Mouse (Mus musculus): Measurements from ENCODE around the gene 2310022B05Rik. TPM values are rescaled to one million over a fixed set of nuclear protein-coding genes. Genes with fewer than 3 reads are reported as not detected.

Gene 2310022B05Rik
- polyA plus RNA-seq, 1 experiment from 2014 or later, result 4.6 TPM

GRCm38 (mm10) chr8:124681792-124682157 is 18.6 kb upstream of the 2310022B05Rik start:
- DNase-seq, result no peak
- H3K4me3 ChIP-seq (replicated peaks), result no peak overlapping the region
- H3K27me3 ChIP-seq, result no peaks in the 10 kb centered on the region
- H3K4me2 ChIP-seq, result no peak overlapping the region
- H3K9me3 ChIP-seq (replicated peaks), result no peaks in the 10 kb centered on the region
- H3K9ac ChIP-seq, result no peak overlapping the region
- H3K36me3 ChIP-seq, result peaks cover 84% of the 10 kb centered on the region
- WGBS (ENCODE audit: insufficient replicate concordance), result 87% methylated on average over 10 of the region's 10 CpGs
- H3K4me1 ChIP-seq (replicated peaks), result no peaks in the 10 kb centered on the region
- H3K27ac ChIP-seq, result no peak overlapping the region
- no peak for ATAC-seq (ENCODE audit: low read depth)

- Histone ChIP-seq H3K9me3 (replicated peaks) (no peaks in the 10 kb centered on the region), H3K27ac (no peak overlapping the region), H3K4me2 (no peak overlapping the region), H3K4me1 (replicated peaks) (no peaks in the 10 kb centered on the region), H3K27me3 (no peaks in the 10 kb centered on the region), H3K4me3 (replicated peaks) (no peak overlapping the region), H3K9ac (no peak overlapping the region), H3K36me3 (peaks cover 83% of the 10 kb centered on the region)
- WGBS (ENCODE audit: insufficient replicate concordance), result 80% methylated on average over 10 of the region's 10 CpGs
- ATAC-seq (ENCODE audit: low read depth) (no peak), DNase-seq (no peak)
These were observed 18.1 kb upstream of the 2310022B05Rik start for GRCm38 (mm10) chr8:124681077-124681791.

GRCm38 (mm10) chr8:124678246-124678645 is 15.1 kb upstream of the 2310022B05Rik start:
- 88% methylated on average over 13 of the region's 13 CpGs for WGBS (ENCODE audit: insufficient replicate concordance)
- Histone ChIP-seq H3K4me2 (no peak overlapping the region), H3K36me3 (peaks cover 70% of the 10 kb centered on the region), H3K9me3 (replicated peaks) (no peaks in the 10 kb centered on the region), H3K27ac (no peak overlapping the region), H3K27me3 (no peaks in the 10 kb centered on the region), H3K9ac (no peak overlapping the region), H3K4me3 (replicated peaks) (no peak overlapping the region), H3K4me1 (replicated peaks) (no peaks in the 10 kb centered on the region)
- DNase-seq (no peak), ATAC-seq (ENCODE audit: low read depth) (no peak)

GRCm38 (mm10) chr8:124677486-124677885 is 14.3 kb upstream of the 2310022B05Rik start:
- DNase-seq, result peak; percentile 9

GRCm38 (mm10) chr8:124677078-124677477 is 13.9 kb upstream of the 2310022B05Rik start:
- 88% methylated on average over 7 of the region's 7 CpGs for WGBS (ENCODE audit: insufficient replicate concordance)

More at GRCm38 (mm10) chr8:124677486-124677885, 14.3 kb upstream of the 2310022B05Rik start:
- Histone ChIP-seq H3K4me1 (replicated peaks) (no peaks in the 10 kb centered on the region), H3K9me3 (replicated peaks) (no peaks in the 10 kb centered on the region), H3K27ac (no peak overlapping the region), H3K4me3 (replicated peaks) (no peak overlapping the region), H3K36me3 (peaks cover 70% of the 10 kb centered on the region), H3K4me2 (no peak overlapping the region), H3K9ac (no peak overlapping the region), H3K27me3 (no peaks in the 10 kb centered on the region)
- ATAC-seq (ENCODE audit: low read depth), result 0 out of 2 replicates have a peak, but pooled peaks have one; percentile 24
- WGBS (ENCODE audit: insufficient replicate concordance), result 71% methylated on average over 12 of the region's 12 CpGs

GRCm38 (mm10) chr8:124676661-124677060 is 13.5 kb upstream of the 2310022B05Rik start:
- ATAC-seq (ENCODE audit: low read depth) (no peak), DNase-seq (no peak)
- no peak overlapping the region for H3K4me3 ChIP-seq (replicated peaks)
- H3K36me3 ChIP-seq, result peaks cover 68% of the 10 kb centered on the region
- no peak overlapping the region for H3K9ac ChIP-seq
- no peaks in the 10 kb centered on the region for H3K27me3 ChIP-seq
- H3K27ac ChIP-seq, result no peak overlapping the region
- WGBS (ENCODE audit: insufficient replicate concordance), result 81% methylated on average over 4 of the region's 4 CpGs
- H3K9me3 ChIP-seq (replicated peaks), result no peaks in the 10 kb centered on the region
- H3K4me1 ChIP-seq (replicated peaks), result no peaks in the 10 kb centered on the region
- H3K4me2 ChIP-seq, result no peak overlapping the region

More at GRCm38 (mm10) chr8:124677078-124677477, 13.9 kb upstream of the 2310022B05Rik start:
- no peaks in the 10 kb centered on the region for H3K9me3 ChIP-seq (replicated peaks)
- no peak overlapping the region for H3K4me2 ChIP-seq
- H3K27me3 ChIP-seq, result no peaks in the 10 kb centered on the region
- H3K36me3 ChIP-seq, result peaks cover 70% of the 10 kb centered on the region
- H3K27ac ChIP-seq, result no peak overlapping the region
- no peak overlapping the region for H3K9ac ChIP-seq
- DNase-seq, result no peak
- H3K4me1 ChIP-seq (replicated peaks), result no peaks in the 10 kb centered on the region
- H3K4me3 ChIP-seq (replicated peaks), result no peak overlapping the region
- ATAC-seq (ENCODE audit: low read depth), result no peak

- Histone ChIP-seq H3K27ac (no peak overlapping the region), H3K9ac (no peak overlapping the region), H3K36me3 (peaks cover 36% of the 10 kb centered on the region), H3K27me3 (no peaks in the 10 kb centered on the region), H3K4me2 (no peak overlapping the region), H3K4me1 (replicated peaks) (no peaks in the 10 kb centered on the region), H3K4me3 (replicated peaks) (no peak overlapping the region), H3K9me3 (replicated peaks) (no peaks in the 10 kb centered on the region)
- ATAC-seq (ENCODE audit: low read depth), result no peak
- no peak for DNase-seq
- WGBS (ENCODE audit: insufficient replicate concordance), result 87% methylated on average over 2 of the region's 2 CpGs
These were observed 9.2 kb upstream of the 2310022B05Rik start for GRCm38 (mm10) chr8:124672345-124672744.

GRCm38 (mm10) chr8:124668798-124669197 is 5.6 kb upstream of the 2310022B05Rik start:
- peaks cover 19% of the 10 kb centered on the region for H3K36me3 ChIP-seq
- DNase-seq (no peak), ATAC-seq (ENCODE audit: low read depth) (no peak)
- no peak overlapping the region for H3K9ac ChIP-seq
- no peak overlapping the region for H3K27ac ChIP-seq
- no peak overlapping the region for H3K4me3 ChIP-seq (replicated peaks)
- no peaks in the 10 kb centered on the region for H3K27me3 ChIP-seq
- peaks cover under 1% of the 10 kb centered on the region; the same call in 1 of the 2 replicates for H3K4me1 ChIP-seq (replicated peaks)
- 61% methylated on average over 3 of the region's 3 CpGs for WGBS (ENCODE audit: insufficient replicate concordance)
- H3K4me2 ChIP-seq, result no peak overlapping the region
- H3K9me3 ChIP-seq (replicated peaks), result no peaks in the 10 kb centered on the region

- Histone ChIP-seq H3K27ac (no peak overlapping the region), H3K36me3 (no peaks in the 10 kb centered on the region), H3K4me2 (no peak overlapping the region), H3K9ac (no peak overlapping the region), H3K9me3 (replicated peaks) (no peaks in the 10 kb centered on the region), H3K27me3 (no peaks in the 10 kb centered on the region), H3K4me1 (replicated peaks) (peaks cover 39% of the 10 kb centered on the region), H3K4me3 (replicated peaks) (no peak overlapping the region)
- DNase-seq (no peak), ATAC-seq (ENCODE audit: low read depth) (no peak)
- WGBS (ENCODE audit: insufficient replicate concordance), result 68% methylated on average over 3 of the region's 3 CpGs
These were observed 1.2 kb upstream of the 2310022B05Rik start for GRCm38 (mm10) chr8:124664414-124664813.

- DNase-seq (no peak), ATAC-seq (ENCODE audit: low read depth) (no peak)
- Histone ChIP-seq H3K9ac (peak overlapping the region; percentile 90; the same call in 1 of the 2 replicates), H3K9me3 (replicated peaks) (no peaks in the 10 kb centered on the region), H3K4me1 (replicated peaks) (peaks cover 44% of the 10 kb centered on the region), H3K27ac (no peak overlapping the region), H3K4me2 (peak overlapping the region; percentile 98), H3K4me3 (replicated peaks) (peak overlapping the region; percentile 85; the same call in 1 of the 2 replicates), H3K27me3 (no peaks in the 10 kb centered on the region), H3K36me3 (no peaks in the 10 kb centered on the region)
- WGBS (ENCODE audit: insufficient replicate concordance), result 67% methylated on average over 4 of the region's 4 CpGs
These were observed 683 bp upstream of the 2310022B05Rik start for GRCm38 (mm10) chr8:124663874-124664230.

- peak overlapping the region; percentile 85 for H3K4me3 ChIP-seq (replicated peaks)
- WGBS (ENCODE audit: insufficient replicate concordance), result 0% methylated on average over 49 of the region's 49 CpGs
- no peak for DNase-seq
- H3K36me3 ChIP-seq, result no peaks in the 10 kb centered on the region
- no peaks in the 10 kb centered on the region for H3K9me3 ChIP-seq (replicated peaks)
- H3K4me2 ChIP-seq, result peak overlapping the region; percentile 98
- H3K27me3 ChIP-seq, result no peaks in the 10 kb centered on the region
- ATAC-seq (ENCODE audit: low read depth), result peak; percentile 25
- H3K27ac ChIP-seq, result peak overlapping the region; percentile 74
- peaks cover 57% of the 10 kb centered on the region for H3K4me1 ChIP-seq (replicated peaks)
- peak overlapping the region; percentile 90 for H3K9ac ChIP-seq
These were observed 590 bp downstream of the 2310022B05Rik start for GRCm38 (mm10) chr8:124662446-124663111.
